Mouse (Mus musculus): ENCODE results near the gene Cavin1. TPM values are rescaled to one million over a fixed set of nuclear protein-coding genes. Genes with fewer than 3 reads are reported as not detected.

The Cavin1 gene
- polyA plus RNA-seq (2017; shearing (Covaris generic)): under 1 TPM; 0.32 to 0.83 TPM

GRCm38 (mm10) chr11:100970557-100970937 is at the start of gene Cavin1:
TSS of gene Cavin1 (minus strand) at chr11:100970887.

GRCm38 (mm10) chr11:101009046-101009887 is 38.6 kb upstream of the Cavin1 start, which contains the start of gene Atp6v0a1:
TSS of gene Atp6v0a1 (plus strand) at chr11:101009452.

GRCm38 (mm10) chr11:100939512-100940151 is 31.1 kb downstream of the Cavin1 start, which contains the start of gene Stat3:
TSS of gene Stat3 (minus strand) at chr11:100939540.

Other genes with a start within 250 kb of the Cavin1 start
- 10 to 100 TPM; 34.0 to 50.8 TPM for gene Rab5c, start 232.7 kb downstream of the Cavin1 start, polyA plus RNA-seq (2017; shearing (Covaris generic))
- under 1 TPM; 0.61 to 0.86 TPM for gene Kcnh4, start 210.9 kb downstream of the Cavin1 start, polyA plus RNA-seq (2017; shearing (Covaris generic))
- gene Hcrt, start 208.0 kb downstream of the Cavin1 start, polyA plus RNA-seq (2017; shearing (Covaris generic)): not detected
- gene Ghdc, start 199.9 kb downstream of the Cavin1 start, polyA plus RNA-seq (2017; shearing (Covaris generic)): 1 to 10 TPM; 5.0 to 6.5 TPM
- 100 to 1,000 TPM; 119 to 160 TPM for gene Stat5b, start 120.2 kb downstream of the Cavin1 start, polyA plus RNA-seq (2017; shearing (Covaris generic))
- 10 to 100 TPM; 67.9 to 84.1 TPM for gene Stat5a, start 111.5 kb downstream of the Cavin1 start, polyA plus RNA-seq (2017; shearing (Covaris generic))
- 100 to 1,000 TPM; 233 to 234 TPM for gene Stat3, start 31.3 kb downstream of the Cavin1 start, polyA plus RNA-seq (2017; shearing (Covaris generic))
- 1 to 10 TPM; 8.9 to 9.8 TPM for gene Atp6v0a1, start 38.6 kb upstream of the Cavin1 start, polyA plus RNA-seq (2017; shearing (Covaris generic))
- 10 to 100 TPM; 27.4 to 32.0 TPM for gene Naglu, start 99.1 kb upstream of the Cavin1 start, polyA plus RNA-seq (2017; shearing (Covaris generic))
- 1 to 10 TPM in 1 of 2 experiments, under 1 TPM in 1; 0.39 to 2.9 TPM for gene Hsd17b1, start 107.5 kb upstream of the Cavin1 start, polyA plus RNA-seq (2017; shearing (Covaris generic))
- 10 to 100 TPM; 26.6 to 33.3 TPM for gene Coasy, start 111.7 kb upstream of the Cavin1 start, polyA plus RNA-seq (2017; shearing (Covaris generic))
- 100 to 1,000 TPM in 1 of 2 experiments, 10 to 100 TPM in 1; 81.3 to 127 TPM for gene Mlx, start 116.4 kb upstream of the Cavin1 start, polyA plus RNA-seq (2017; shearing (Covaris generic))
- gene Psmc3ip, start 124.5 kb upstream of the Cavin1 start, polyA plus RNA-seq (2017; shearing (Covaris generic)): 1 to 10 TPM; 6.8 to 8.2 TPM
- gene Retreg3, start 149.0 kb upstream of the Cavin1 start, polyA plus RNA-seq (2017; shearing (Covaris generic)): 10 to 100 TPM; 68.5 to 73.8 TPM
- 10 to 100 TPM; 36.2 to 39.8 TPM for gene Tubg1, start 149.1 kb upstream of the Cavin1 start, polyA plus RNA-seq (2017; shearing (Covaris generic))
- gene Tubg2, start 185.0 kb upstream of the Cavin1 start, polyA plus RNA-seq (2017; shearing (Covaris generic)): 1 to 10 TPM; 4.0 to 6.8 TPM
- under 1 TPM; 0.25 to 0.27 TPM for gene Cntnap1, start 199.6 kb upstream of the Cavin1 start, polyA plus RNA-seq (2017; shearing (Covaris generic))
- gene Plekhh3, start 200.5 kb upstream of the Cavin1 start, polyA plus RNA-seq (2017; shearing (Covaris generic)): 1 to 10 TPM in 1 of 2 experiments, under 1 TPM in 1; 0.14 to 1.2 TPM
- 1 to 10 TPM in 1 of 2 experiments, under 1 TPM in 1; 0.70 to 5.0 TPM for gene Ccr10, start 204.6 kb upstream of the Cavin1 start, polyA plus RNA-seq (2017; shearing (Covaris generic))

Measured in inflammation-experienced regulatory T-cells (primary cell).